Mouse (Mus musculus) kidney, adult 11 months (tissue): ENCODE data around the gene Fxr2.
A peak's percentile ranks its signal among the peaks of the same experiment; 100 is the strongest.

Source experiments
- DNase-seq: peaks from one replicate; pipeline ENCODE4 v3.0.0; 2022

The Fxr2 gene

GRCm38 (mm10) chr11:69662213-69662966 is 29.6 kb downstream of the Fxr2 start, which contains the start of gene Mpdu1:
TSS of gene Mpdu1 (minus strand) at chr11:69662642.
- peak; percentile 96 for DNase-seq

GRCm38 (mm10) chr11:69662967-69663671 is 30.3 kb downstream of the Fxr2 start:
- peak; percentile 38 for DNase-seq

GRCm38 (mm10) chr11:69663795-69664194 is 31.0 kb downstream of the Fxr2 start:
- DNase-seq = peak; percentile 58

GRCm38 (mm10) chr11:69664841-69665240 is 32.1 kb downstream of the Fxr2 start:
- DNase-seq = no peak

GRCm38 (mm10) chr11:69665457-69665960 is 32.7 kb downstream of the Fxr2 start:
- no peak for DNase-seq

GRCm38 (mm10) chr11:69665961-69666664 is 33.3 kb downstream of the Fxr2 start, which contains the start of gene Cd68:
TSS of gene Cd68 (minus strand) at chr11:69666153.
- peak; percentile 37 for DNase-seq

GRCm38 (mm10) chr11:69666665-69667005 is 33.8 kb downstream of the Fxr2 start:
- DNase-seq = no peak

GRCm38 (mm10) chr11:69670786-69671725 is 38.3 kb downstream of the Fxr2 start:
- DNase-seq = peak; percentile 91

GRCm38 (mm10) chr11:69671726-69672124 is 38.9 kb downstream of the Fxr2 start:
- DNase-seq = no peak

- DNase-seq = peak; percentile 100
Measured at GRCm38 (mm10) chr11:69672211-69672706, 39.5 kb downstream of the Fxr2 start, which contains the start of gene Eif4a1. TSS of gene Eif4a1 (minus strand) at chr11:69672423.

- no peak for DNase-seq
Measured at GRCm38 (mm10) chr11:69679144-69679543, 46.4 kb downstream of the Fxr2 start.

GRCm38 (mm10) chr11:69680136-69680855 is 47.5 kb downstream of the Fxr2 start:
- DNase-seq = no peak

- DNase-seq = peak; percentile 94
Measured at GRCm38 (mm10) chr11:69681314-69682208, 48.8 kb downstream of the Fxr2 start, which contains the start of gene Senp3. TSS of gene Senp3 (minus strand) at chr11:69682084.

GRCm38 (mm10) chr11:69682209-69682839 is 49.5 kb downstream of the Fxr2 start:
- DNase-seq = peak; percentile 37

GRCm38 (mm10) chr11:69682840-69683533 is 50.2 kb downstream of the Fxr2 start:
- peak; percentile 80 for DNase-seq

GRCm38 (mm10) chr11:69683576-69683975 is 50.8 kb downstream of the Fxr2 start:
- no peak for DNase-seq

GRCm38 (mm10) chr11:69684128-69684745 is 51.4 kb downstream of the Fxr2 start:
- no peak for DNase-seq

GRCm38 (mm10) chr11:69684936-69685335 is 52.1 kb downstream of the Fxr2 start:
- no peak for DNase-seq
